Mouse (Mus musculus): ENCODE measurements around the gene Rbm6. TPM values are rescaled to one million over a fixed set of nuclear protein-coding genes. Genes with fewer than 3 reads are reported as not detected.

Gene Rbm6
- polyA plus RNA-seq (2015; fragmentation: Nextera tagmentation; extraction: Ambion mirVana), result 40.2 and 46.8 TPM in 2 replicates

GRCm38 (mm10) chr9:107873137-107873536 is at the start of gene Rbm6:
Gene Rbm6, minus strand, starts transcription at chr9:107873237.
- TF ChIP-seq CTCF (IDR thresholded peaks at IDR 0.05; ENCODE audit: low read depth), result no peak
- 0 out of 2 replicates have a peak, but pooled peaks cover 3% of the 10 kb centered on the region for H3K36me3 ChIP-seq (ENCODE audit: insufficient read depth, low read length)
- no peaks in the 10 kb centered on the region for H3K9me3 ChIP-seq (replicated peaks; ENCODE audit: low read length)
- H3K9ac ChIP-seq (ENCODE audit: low read depth, low read length), result peak within 1 kb of the TSS; percentile 97
- H3K27ac ChIP-seq, result peak within 1 kb of the TSS; percentile 98
- no peaks in the 10 kb centered on the region for H3K27me3 ChIP-seq (ENCODE audit: insufficient read depth, low read length)
- H3K4me3 ChIP-seq (replicated peaks; ENCODE audit: low read depth, low read length), result peak within 1 kb of the TSS; percentile 84
- 7% methylated on average over 14 of the region's 14 CpGs for WGBS
- DNase-seq (ENCODE audit: low spot score), result no peak
- no peak for ATAC-seq (replicated peaks; ENCODE audit: low FRiP score, low read depth)
- H3K4me2 ChIP-seq (ENCODE audit: low read length), result peak within 1 kb of the TSS; percentile 78
- H3K4me1 ChIP-seq (replicated peaks; ENCODE audit: insufficient read depth, low read length), result peaks cover 7% of the 10 kb centered on the region; the same call in 1 of the 2 replicates

GRCm38 (mm10) chr9:107919441-107919840 is 46.4 kb upstream of the Rbm6 start:
- no peaks in the 10 kb centered on the region; the same call in 1 of the 2 replicates for H3K4me1 ChIP-seq (replicated peaks; ENCODE audit: insufficient read depth, low read length)
- H3K27ac ChIP-seq, result no peak overlapping the region
- no peaks in the 10 kb centered on the region for H3K9me3 ChIP-seq (replicated peaks; ENCODE audit: low read length)
- TF ChIP-seq CTCF (IDR thresholded peaks at IDR 0.05; ENCODE audit: low read depth), result no peak
- ATAC-seq (replicated peaks; ENCODE audit: low FRiP score, low read depth) (no peak), DNase-seq (ENCODE audit: low spot score) (no peak)
- H3K9ac ChIP-seq (ENCODE audit: low read depth, low read length), result no peak overlapping the region
- 89% methylated on average over 5 of the region's 5 CpGs for WGBS
- H3K27me3 ChIP-seq (ENCODE audit: insufficient read depth, low read length), result no peaks in the 10 kb centered on the region
- H3K4me2 ChIP-seq (ENCODE audit: low read length), result no peak overlapping the region
- no peaks in the 10 kb centered on the region for H3K36me3 ChIP-seq (ENCODE audit: insufficient read depth, low read length)
- no peak overlapping the region for H3K4me3 ChIP-seq (replicated peaks; ENCODE audit: low read depth, low read length)

GRCm38 (mm10) chr9:107918884-107919283 is 45.8 kb upstream of the Rbm6 start:
- H3K4me1 ChIP-seq (replicated peaks; ENCODE audit: insufficient read depth, low read length), result no peaks in the 10 kb centered on the region; the same call in 1 of the 2 replicates
- WGBS, result 89% methylated on average over 6 of the region's 6 CpGs
- no peaks in the 10 kb centered on the region for H3K27me3 ChIP-seq (ENCODE audit: insufficient read depth, low read length)
- no peaks in the 10 kb centered on the region for H3K9me3 ChIP-seq (replicated peaks; ENCODE audit: low read length)
- ATAC-seq (replicated peaks; ENCODE audit: low FRiP score, low read depth), result no peak
- H3K4me3 ChIP-seq (replicated peaks; ENCODE audit: low read depth, low read length), result no peak overlapping the region
- H3K9ac ChIP-seq (ENCODE audit: low read depth, low read length), result no peak overlapping the region
- no peak overlapping the region for H3K4me2 ChIP-seq (ENCODE audit: low read length)
- DNase-seq (ENCODE audit: low spot score), result no peak
- no peak overlapping the region for H3K27ac ChIP-seq
- TF ChIP-seq CTCF (IDR thresholded peaks at IDR 0.05; ENCODE audit: low read depth), result no peak
- no peaks in the 10 kb centered on the region for H3K36me3 ChIP-seq (ENCODE audit: insufficient read depth, low read length)

GRCm38 (mm10) chr9:107917895-107918608 is 45.0 kb upstream of the Rbm6 start:
- Histone ChIP-seq H3K4me2 (ENCODE audit: low read length) (no peak overlapping the region), H3K36me3 (ENCODE audit: insufficient read depth, low read length) (no peaks in the 10 kb centered on the region), H3K27me3 (ENCODE audit: insufficient read depth, low read length) (no peaks in the 10 kb centered on the region), H3K27ac (no peak overlapping the region), H3K4me3 (replicated peaks; ENCODE audit: low read depth, low read length) (no peak overlapping the region), H3K9ac (ENCODE audit: low read depth, low read length) (no peak overlapping the region), H3K4me1 (replicated peaks; ENCODE audit: insufficient read depth, low read length) (no peaks in the 10 kb centered on the region; the same call in 1 of the 2 replicates), H3K9me3 (replicated peaks; ENCODE audit: low read length) (no peaks in the 10 kb centered on the region)
- DNase-seq (ENCODE audit: low spot score) (peak; percentile 53), ATAC-seq (replicated peaks; ENCODE audit: low FRiP score, low read depth) (peak; percentile 29; the same call in 1 of the 2 replicates)
- no peak for TF ChIP-seq CTCF (IDR thresholded peaks at IDR 0.05; ENCODE audit: low read depth)
- 25% methylated on average over 13 of the region's 13 CpGs for WGBS

GRCm38 (mm10) chr9:107914764-107915420 is 41.9 kb upstream of the Rbm6 start:
- Histone ChIP-seq H3K4me3 (replicated peaks; ENCODE audit: low read depth, low read length) (no peak overlapping the region), H3K27ac (no peak overlapping the region), H3K9ac (ENCODE audit: low read depth, low read length) (no peak overlapping the region), H3K4me1 (replicated peaks; ENCODE audit: insufficient read depth, low read length) (no peaks in the 10 kb centered on the region; the same call in 1 of the 2 replicates), H3K36me3 (ENCODE audit: insufficient read depth, low read length) (no peaks in the 10 kb centered on the region), H3K27me3 (ENCODE audit: insufficient read depth, low read length) (no peaks in the 10 kb centered on the region), H3K4me2 (ENCODE audit: low read length) (no peak overlapping the region), H3K9me3 (replicated peaks; ENCODE audit: low read length) (no peaks in the 10 kb centered on the region)
- ATAC-seq (replicated peaks; ENCODE audit: low FRiP score, low read depth), result no peak
- WGBS, result 42% methylated on average over 16 of the region's 16 CpGs
- no peak for DNase-seq (ENCODE audit: low spot score)
- TF ChIP-seq CTCF (IDR thresholded peaks at IDR 0.05; ENCODE audit: low read depth), result no peak

- H3K4me2 ChIP-seq (ENCODE audit: low read length), result no peak overlapping the region
- no peak overlapping the region for H3K27ac ChIP-seq
- H3K4me3 ChIP-seq (replicated peaks; ENCODE audit: low read depth, low read length), result no peak overlapping the region
Measured at GRCm38 (mm10) chr9:107910025-107910769, 37.2 kb upstream of the Rbm6 start.

More at GRCm38 (mm10) chr9:107910025-107910769, 37.2 kb upstream of the Rbm6 start:
- no peaks in the 10 kb centered on the region for H3K27me3 ChIP-seq (ENCODE audit: insufficient read depth, low read length)
- H3K9ac ChIP-seq (ENCODE audit: low read depth, low read length), result no peak overlapping the region
- ATAC-seq (replicated peaks; ENCODE audit: low FRiP score, low read depth) (no peak), DNase-seq (ENCODE audit: low spot score) (no peak)
- H3K36me3 ChIP-seq (ENCODE audit: insufficient read depth, low read length), result no peaks in the 10 kb centered on the region
- WGBS, result 82% methylated on average over 15 of the region's 15 CpGs
- H3K4me1 ChIP-seq (replicated peaks; ENCODE audit: insufficient read depth, low read length), result peaks cover 16% of the 10 kb centered on the region
- H3K9me3 ChIP-seq (replicated peaks; ENCODE audit: low read length), result no peaks in the 10 kb centered on the region
- TF ChIP-seq CTCF (IDR thresholded peaks at IDR 0.05; ENCODE audit: low read depth), result no peak

Data from kidney, postnatal 0 days (tissue).